Mouse (Mus musculus) forebrain, embryonic 14.5 days (tissue): ENCODE results near the gene Itpk1. TPM values are rescaled to one million over a fixed set of nuclear protein-coding genes. Genes with fewer than 3 reads are reported as not detected.

Source experiments
- ATAC-seq: fragments of 200-750 bp; cut with Nextera tagmentation; 2 replicates; pipeline ENCODE4 v1.8.0; 2017; ENCODE audit warnings: mild to moderate bottlenecking, moderate library complexity
- DNase-seq: peaks from one replicate; pipeline ENCODE4 v3.0.0-alpha.2; 2015; ENCODE audit warnings: low spot score
- H3K27ac ChIP-seq: fragments of 300-500 bp; sonication (generic); 2 replicates; pipeline ENCODE4 v1.5.1; 2014; ENCODE audit warnings: low read depth, mild to moderate bottlenecking, control low read depth, low read length, moderate library complexity
- H3K27me3 ChIP-seq: fragments of 300-500 bp; sonication (generic); replicated peaks from 2 replicates; pipeline ENCODE4 v1.6.1; 2014; ENCODE audit warnings: low read length, control low read depth, mixed read lengths; ENCODE audit not compliant: control insufficient read depth, insufficient read depth
- H3K36me3 ChIP-seq: fragments of 300-500 bp; sonication (generic); 2 replicates; pipeline ENCODE4 v1.6.1; 2014; ENCODE audit warnings: low read length, control low read depth; ENCODE audit not compliant: control insufficient read depth, insufficient read depth
- H3K4me1 ChIP-seq: fragments of 300-500 bp; sonication (generic); 2 replicates; pipeline ENCODE4 v1.6.1; 2014; ENCODE audit warnings: antibody characterized with exemption, low read length, control low read depth; ENCODE audit not compliant: control insufficient read depth, insufficient read depth
- H3K4me2 ChIP-seq: fragments of 300-500 bp; sonication (generic); 2 replicates; pipeline ENCODE4 v1.6.1; 2014; ENCODE audit warnings: mild to moderate bottlenecking, control low read depth, low read length
- H3K4me3 ChIP-seq: fragments of 300-500 bp; sonication (generic); 2 replicates; pipeline ENCODE4 v1.5.1; 2014; ENCODE audit warnings: low read depth, low read length, control low read depth
- H3K9ac ChIP-seq: fragments of 300-500 bp; sonication (generic); 2 replicates; pipeline ENCODE4 v1.6.1; 2014; ENCODE audit warnings: mild to moderate bottlenecking, low read length, control low read depth, moderate library complexity
- H3K9me3 ChIP-seq: fragments of 300-500 bp; sonication (generic); replicated peaks from 2 replicates; pipeline ENCODE4 v1.6.1; 2016; ENCODE audit warnings: low read length, control low read depth, mixed read lengths; ENCODE audit not compliant: control insufficient read depth
- WGBS: fragments of 180-500 bp; shearing (Covaris S2); extraction: QIAGEN DNeasy Blood & Tissue Kit; methylation state at CpG from one replicate; pipeline ENCODE4 v1.1.7; 2014; 5-methylcytosine and 5-hydroxymethylcytosine counted together
- polyA plus RNA-seq: library from polyadenylated mRNA; unstranded; fragments of >200 nt; fragmentation: Nextera tagmentation; extraction: Ambion mirVana; gene quantifications from 2 replicates; pipeline ENCODE4 v1.2.1, GENCODE M21; 2014

Gene Itpk1
- polyA plus RNA-seq = 47.1 and 57.5 TPM in 2 replicates

DNA sequence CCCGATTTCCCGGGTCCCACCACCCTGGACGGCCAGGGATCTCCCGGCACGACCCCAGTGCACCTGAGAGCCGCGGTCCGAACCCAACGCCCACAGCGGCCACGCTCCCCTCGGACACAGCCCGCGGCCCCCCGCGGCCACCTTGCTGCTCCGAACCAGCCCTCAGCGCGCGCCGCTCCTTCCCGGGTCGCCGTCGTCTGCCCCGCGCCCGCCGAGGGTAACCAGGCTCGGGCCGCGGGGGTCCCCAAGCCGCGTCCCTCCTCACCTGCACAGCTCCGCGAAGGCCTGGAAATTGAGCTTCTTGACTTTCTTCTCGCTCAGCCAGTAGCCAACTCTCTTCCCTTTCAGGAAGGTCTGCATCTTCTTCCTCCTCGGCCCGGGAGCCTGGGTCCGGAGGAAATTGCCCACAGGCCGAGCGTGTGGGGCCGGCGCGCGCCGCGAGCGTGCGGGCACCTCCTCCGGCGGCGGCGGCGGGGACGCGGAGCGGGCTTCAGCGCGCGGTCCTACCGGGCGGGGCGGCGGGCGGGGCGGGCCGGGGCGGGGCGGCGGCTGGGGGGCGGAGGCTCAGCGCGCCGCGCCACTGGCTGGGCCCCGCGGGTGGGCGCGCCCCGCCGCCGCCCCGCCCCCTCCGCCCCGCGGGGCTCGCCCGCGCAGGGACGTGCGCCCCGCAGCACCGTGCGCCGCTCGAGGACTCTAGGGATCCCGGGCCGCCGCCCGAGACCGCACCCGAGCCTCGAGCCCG lies at the start of gene Itpk1:
Gene Itpk1 (minus strand): TSS at position 474 of the 742 bp plus-strand sequence.
- H3K4me3 ChIP-seq = peak within 1 kb of the TSS; percentile 70
- H3K9ac ChIP-seq = peak within 1 kb of the TSS; percentile 79
- no peaks in the 10 kb centered on the region for H3K36me3 ChIP-seq
- no peaks in the 10 kb centered on the region for H3K27me3 ChIP-seq
- H3K27ac ChIP-seq = peak within 1 kb of the TSS; percentile 80
- H3K9me3 ChIP-seq = no peaks in the 10 kb centered on the region
- peaks cover 33% of the 10 kb centered on the region for H3K4me1 ChIP-seq
- DNase-seq = peak; percentile 77
- WGBS = under 1% methylated on average over 79 of the region's 105 CpGs
- H3K4me2 ChIP-seq = peak within 1 kb of the TSS; percentile 79
- peak; percentile 91 for ATAC-seq

DNA sequence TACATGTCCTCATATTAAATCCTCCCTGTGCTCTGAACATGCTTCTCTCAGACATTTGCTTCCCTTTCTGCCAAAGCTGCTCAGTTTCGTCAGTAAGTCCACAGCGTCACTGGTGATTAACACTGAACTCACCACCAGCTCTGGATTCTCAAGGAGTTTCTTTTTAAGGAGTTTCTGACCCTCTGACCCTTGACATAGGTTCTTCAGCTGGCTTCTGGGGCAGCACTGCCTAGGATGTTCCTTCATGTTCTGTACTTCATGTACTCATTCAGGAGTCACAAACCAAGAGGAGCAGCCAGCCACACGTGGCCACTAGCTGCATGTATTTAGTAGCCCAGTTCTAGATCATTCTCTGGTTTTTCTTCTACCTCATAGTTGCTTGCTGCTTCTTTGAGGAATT lies 43.5 kb upstream of the Itpk1 start:
- Histone ChIP-seq H3K27me3 (no peaks in the 10 kb centered on the region), H3K9me3 (no peaks in the 10 kb centered on the region), H3K36me3 (peaks cover 17% of the 10 kb centered on the region), H3K4me1 (peaks cover 11% of the 10 kb centered on the region), H3K9ac (no peak overlapping the region), H3K4me3 (no peak overlapping the region), H3K4me2 (no peak overlapping the region), H3K27ac (no peak overlapping the region)
- WGBS = 86% methylated on average over 3 of the region's 3 CpGs
- ATAC-seq (no peak), DNase-seq (no peak)

DNA sequence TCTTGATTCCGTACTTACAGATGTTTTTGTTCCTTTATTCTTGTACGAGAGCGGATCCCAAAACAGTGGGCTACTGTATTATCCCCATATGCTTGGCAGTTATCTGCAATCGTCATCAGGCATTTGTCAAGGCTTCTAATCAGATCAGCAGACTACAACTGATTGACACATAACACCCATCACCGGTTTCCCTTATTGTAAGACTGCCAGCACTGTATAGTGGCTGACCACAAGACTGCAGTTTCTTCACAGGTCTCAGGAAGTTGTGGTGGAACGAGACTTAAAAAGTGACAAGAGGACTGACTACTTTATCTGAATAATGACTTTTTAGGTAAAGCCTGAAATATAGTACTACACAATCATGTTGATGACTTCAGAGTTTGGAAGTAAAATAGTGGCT lies 40.1 kb upstream of the Itpk1 start:
- Histone ChIP-seq H3K4me3 (no peak overlapping the region; the same call in 1 of the 2 replicates), H3K4me1 (peaks cover 18% of the 10 kb centered on the region), H3K4me2 (peak overlapping the region; percentile 93; the same call in 1 of the 2 replicates), H3K9ac (no peak overlapping the region), H3K27ac (no peak overlapping the region), H3K9me3 (no peaks in the 10 kb centered on the region), H3K27me3 (no peaks in the 10 kb centered on the region), H3K36me3 (peaks cover 17% of the 10 kb centered on the region)
- no peak for DNase-seq
- no peak for ATAC-seq
- 55% methylated on average over 6 of the region's 6 CpGs for WGBS

DNA sequence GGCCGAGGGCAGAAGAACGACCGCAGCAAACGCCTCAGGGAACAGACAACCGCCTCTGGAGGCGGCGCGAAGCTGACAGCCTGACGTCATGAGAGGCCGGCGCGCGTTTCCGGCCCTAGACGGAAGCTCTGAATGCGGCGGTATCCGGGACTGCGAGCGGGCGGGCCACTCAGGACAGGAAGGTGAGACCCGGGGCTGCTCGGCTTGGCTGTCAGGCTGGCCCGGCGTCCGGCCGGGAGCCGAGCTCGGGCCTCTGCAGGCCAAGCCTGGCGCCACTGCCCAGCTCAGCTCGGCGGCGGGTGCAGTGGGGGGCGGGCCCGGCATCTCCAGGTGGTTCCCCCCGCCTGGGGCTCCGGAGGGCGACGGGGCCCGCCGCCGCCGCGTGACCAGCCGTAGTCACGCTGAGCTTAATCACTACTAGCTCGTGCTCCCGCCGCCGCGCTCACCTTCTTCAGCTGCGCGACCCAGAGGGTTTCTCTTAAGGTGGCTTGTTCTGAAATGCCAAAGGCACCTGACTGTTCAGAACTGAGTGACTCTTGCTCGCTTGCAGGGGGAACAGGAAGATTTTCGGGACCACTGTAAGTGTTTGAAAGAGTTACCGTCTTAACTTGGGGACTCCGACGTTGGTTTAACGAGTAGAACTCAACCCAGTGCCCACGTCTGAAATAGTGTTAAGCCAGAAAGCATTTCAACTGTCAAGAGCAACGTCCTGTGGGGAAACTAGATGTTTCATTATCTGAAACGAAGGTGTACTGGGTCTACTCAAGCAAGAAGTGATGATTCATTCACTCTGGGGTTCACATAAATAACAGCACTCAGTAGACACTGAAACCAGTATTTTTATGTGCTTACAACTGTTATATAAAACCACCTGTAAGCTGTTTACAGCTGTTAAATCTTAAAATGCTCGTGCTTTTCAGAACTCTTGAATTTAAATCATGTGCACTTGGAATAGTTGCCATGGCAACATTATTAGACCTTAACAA lies 39.2 kb upstream of the Itpk1 start, which contains the start of the genes Moap1 and Tmem251:
Gene Moap1 (minus strand): TSS at position 73 of the 986 bp plus-strand sequence.
Gene Tmem251 (plus strand): TSS at position 174 of the 986 bp plus-strand sequence.
- H3K4me2 ChIP-seq = peak within 1 kb of the TSS; percentile 93
- peak within 1 kb of the TSS; percentile 87 for H3K4me3 ChIP-seq
- ATAC-seq = peak; percentile 99
- peak within 1 kb of the TSS; percentile 88 for H3K27ac ChIP-seq
- WGBS = under 1% methylated on average over 59 of the region's 63 CpGs
- peak; percentile 94 for DNase-seq
- no peaks in the 10 kb centered on the region for H3K9me3 ChIP-seq
- peak within 1 kb of the TSS; percentile 86 for H3K9ac ChIP-seq
- H3K27me3 ChIP-seq = no peaks in the 10 kb centered on the region
- H3K4me1 ChIP-seq = peaks cover 18% of the 10 kb centered on the region
- peaks cover 11% of the 10 kb centered on the region for H3K36me3 ChIP-seq

DNA sequence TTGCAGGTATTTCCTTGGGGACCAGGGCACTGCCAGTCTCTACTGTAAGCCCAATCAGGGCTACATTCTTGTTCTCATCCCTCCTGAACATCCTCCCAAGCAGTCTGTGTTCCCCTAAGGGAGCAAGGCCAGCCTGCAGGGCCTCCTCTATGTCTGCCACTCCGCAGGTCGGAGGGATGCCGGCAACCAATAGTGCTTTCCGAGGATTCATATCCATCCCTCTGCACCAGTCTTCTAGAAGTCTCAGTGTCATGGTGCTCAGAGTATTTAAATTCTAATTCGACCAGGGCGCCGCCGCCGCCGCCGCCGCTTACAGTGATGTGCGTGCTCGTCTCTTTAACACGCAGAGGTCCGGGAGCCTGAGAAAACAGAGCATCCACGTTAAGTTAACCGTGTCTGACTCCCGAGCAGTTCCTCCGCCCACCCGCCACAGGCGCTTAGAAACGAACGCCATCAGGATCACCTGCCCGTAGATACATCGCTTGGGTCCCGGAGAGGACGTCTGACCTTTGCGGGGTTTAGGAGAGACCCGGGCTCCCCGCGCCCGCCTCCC lies 38.4 kb upstream of the Itpk1 start:
- peaks cover 18% of the 10 kb centered on the region for H3K4me1 ChIP-seq
- WGBS = 1% methylated on average over 33 of the region's 33 CpGs

DNA sequence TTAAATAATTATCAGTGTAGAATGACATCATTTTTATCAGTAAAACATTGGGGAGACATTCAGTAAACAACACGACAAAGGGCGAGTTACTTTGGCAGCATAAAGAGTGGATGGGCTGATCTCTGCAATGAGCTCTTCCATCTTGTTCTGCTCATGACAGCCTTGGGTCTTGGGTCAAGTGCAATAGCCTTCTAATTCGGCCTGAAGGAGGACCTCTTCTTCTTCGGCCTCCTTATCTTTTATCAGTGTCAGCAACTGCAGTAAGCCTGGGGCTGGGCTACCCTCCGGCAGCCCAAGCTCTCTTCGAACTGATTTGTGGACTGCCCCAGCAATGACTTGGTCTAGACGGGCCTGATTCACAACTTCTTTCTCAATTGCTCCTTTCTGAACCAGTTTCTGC lies 37.3 kb upstream of the Itpk1 start:
- DNase-seq (no peak), ATAC-seq (no peak)
- Histone ChIP-seq H3K27me3 (no peaks in the 10 kb centered on the region), H3K4me2 (no peak overlapping the region; the same call in 1 of the 2 replicates), H3K9ac (no peak overlapping the region), H3K27ac (no peak overlapping the region), H3K4me3 (no peak overlapping the region), H3K4me1 (peaks cover 18% of the 10 kb centered on the region), H3K36me3 (peaks cover 3% of the 10 kb centered on the region; the same call in 1 of the 2 replicates), H3K9me3 (no peaks in the 10 kb centered on the region)
- WGBS = 92% methylated on average over 7 of the region's 7 CpGs

More for the DNA sequence above, 38.4 kb upstream of the Itpk1 start:
- peaks cover 5% of the 10 kb centered on the region for H3K36me3 ChIP-seq
- H3K4me2 ChIP-seq = peak overlapping the region; percentile 93
- H3K4me3 ChIP-seq = peak overlapping the region; percentile 87
- peak overlapping the region; percentile 88 for H3K27ac ChIP-seq
- no peaks in the 10 kb centered on the region for H3K27me3 ChIP-seq
- ATAC-seq = peak; percentile 72
- peak overlapping the region; percentile 86 for H3K9ac ChIP-seq
- no peaks in the 10 kb centered on the region for H3K9me3 ChIP-seq
- DNase-seq = no peak

DNA sequence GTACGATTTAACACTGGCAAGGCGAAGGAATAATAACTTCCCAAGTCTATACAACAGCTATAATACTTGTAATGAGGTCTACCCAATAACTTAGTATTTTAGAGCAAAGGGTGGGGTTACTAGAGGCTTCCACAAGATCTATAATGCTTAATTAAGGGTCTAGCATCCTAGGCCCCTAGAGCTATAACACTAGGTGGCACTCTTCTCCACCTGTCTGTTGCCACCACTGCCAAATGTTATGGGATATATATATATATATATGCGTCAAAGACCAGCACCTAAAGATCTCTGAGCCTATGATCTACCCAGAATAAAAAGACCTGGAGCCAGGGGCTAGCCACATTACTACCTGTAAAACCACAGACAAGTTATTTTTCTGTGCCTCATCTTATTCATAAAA lies 35.6 kb upstream of the Itpk1 start:
- no peaks in the 10 kb centered on the region for H3K36me3 ChIP-seq
- no peak for ATAC-seq
- no peak overlapping the region for H3K9ac ChIP-seq
- H3K27ac ChIP-seq = no peak overlapping the region
- H3K27me3 ChIP-seq = no peaks in the 10 kb centered on the region
- H3K4me2 ChIP-seq = no peak overlapping the region
- H3K4me3 ChIP-seq = no peak overlapping the region
- H3K4me1 ChIP-seq = peaks cover 18% of the 10 kb centered on the region
- peak; percentile 58 for DNase-seq
- no peaks in the 10 kb centered on the region for H3K9me3 ChIP-seq
- 65% methylated on average over 3 of the region's 3 CpGs for WGBS

DNA sequence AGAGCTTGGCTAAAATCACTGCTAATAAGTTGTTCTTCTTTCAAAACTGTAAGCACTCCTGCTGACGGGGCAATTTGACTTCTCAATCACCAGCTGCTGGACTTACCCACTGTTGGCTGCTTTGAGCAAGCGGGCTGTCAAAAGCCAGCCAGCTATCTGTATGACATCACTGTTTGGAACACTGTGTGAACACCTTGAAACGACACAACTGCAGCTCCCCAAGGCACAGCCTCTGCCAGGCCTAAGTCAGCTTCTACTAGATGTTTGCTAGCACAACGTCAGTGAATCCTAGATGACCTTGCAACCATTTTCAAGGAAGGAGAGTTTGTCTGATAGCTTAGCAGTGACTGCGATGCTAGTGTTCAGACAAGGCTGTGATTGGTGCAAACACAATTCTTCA lies 34.4 kb upstream of the Itpk1 start:
- Histone ChIP-seq H3K27ac (no peak overlapping the region), H3K4me1 (peaks cover 8% of the 10 kb centered on the region), H3K9ac (no peak overlapping the region), H3K27me3 (no peaks in the 10 kb centered on the region), H3K4me2 (no peak overlapping the region), H3K36me3 (no peaks in the 10 kb centered on the region), H3K9me3 (no peaks in the 10 kb centered on the region), H3K4me3 (no peak overlapping the region)
- WGBS = 78% methylated on average over 5 of the region's 5 CpGs
- ATAC-seq = no peak
- DNase-seq = no peak
